Mouse (Mus musculus) testis, adult 2 months (tissue): ENCODE data around the gene Gm42420.

Experiments
- CTCF ChIP-seq: fragments of 200-500 bp; IDR thresholded peaks from 2 replicates; pipeline ENCODE4 v1.5.1; 2012; ENCODE audit warnings: low read depth, mild to moderate bottlenecking, inconsistent platforms, low read length, moderate library complexity; ENCODE audit not compliant: control insufficient read depth, insufficient read depth, insufficient replicate concordance
- POLR2A ChIP-seq: fragments of 200-500 bp; IDR thresholded peaks from 2 replicates; pipeline ENCODE4 v1.6.1; 2012; ENCODE audit warnings: low read depth, mild to moderate bottlenecking, inconsistent platforms, low read length, moderate library complexity; ENCODE audit not compliant: control insufficient read depth

DNA sequence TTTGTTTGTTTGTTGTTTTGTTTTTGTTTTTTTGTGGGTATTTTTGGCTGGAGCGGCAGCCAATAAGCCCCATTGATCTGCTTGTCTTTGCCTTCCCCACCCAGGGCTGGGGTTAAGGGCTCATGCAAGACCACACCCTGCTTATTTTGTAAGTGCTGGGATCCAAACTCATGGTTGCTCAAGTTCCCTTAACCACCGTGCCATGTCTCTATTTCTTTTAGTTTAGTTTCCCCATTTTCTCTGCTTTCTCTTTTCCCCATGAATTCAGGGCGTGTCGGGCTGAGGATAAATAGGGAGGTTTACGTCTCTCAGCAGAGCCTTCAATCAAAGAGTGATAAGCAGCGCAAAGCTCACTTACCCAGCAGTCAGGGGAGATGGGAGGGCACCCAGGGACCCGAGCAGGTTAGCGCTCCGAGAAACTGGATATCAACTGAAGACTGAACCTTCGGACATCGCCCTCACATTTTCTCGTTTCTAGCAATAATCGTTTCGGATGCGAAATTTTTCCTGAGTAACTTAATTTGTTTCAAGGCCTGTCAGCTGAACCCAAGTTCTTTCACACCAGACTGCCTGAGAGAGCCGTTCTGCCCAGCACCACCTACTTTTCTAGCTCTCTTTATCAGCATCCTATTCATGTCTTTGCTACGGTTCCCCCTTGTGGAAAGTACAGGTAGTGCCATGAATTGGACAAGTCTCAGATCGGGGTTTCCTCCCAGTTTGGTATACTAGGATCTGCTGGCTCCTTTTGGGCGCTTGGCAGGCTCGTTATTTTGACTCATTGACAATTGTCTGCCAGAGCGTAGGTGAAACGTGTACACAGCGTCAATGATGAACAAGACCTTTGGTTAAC, 23.2 kb upstream of the Gm42420 start:
- TF ChIP-seq CTCF (peak; percentile 2; the same call in 1 of the 2 replicates), POLR2A (no peak)
